Mouse (Mus musculus) liver, embryonic 11.5 days (tissue): ENCODE measurements around the gene Foxl2. TPM values are rescaled to one million over a fixed set of nuclear protein-coding genes. Genes with fewer than 3 reads are reported as not detected.

ENCODE experiments used
- ATAC-seq: fragments of 200-750 bp; cut with Nextera tagmentation; replicated peaks from 2 replicates; pipeline ENCODE4 v1.8.0; 2017; ENCODE audit warnings: moderate number of reproducible peaks, mild to moderate bottlenecking, moderate TSS enrichment, moderate library complexity; ENCODE audit not compliant: low FRiP score
- DNase-seq: peaks from one replicate; pipeline ENCODE4 v3.0.0-alpha.2; 2017; ENCODE audit warnings: low spot score
- H3K27ac ChIP-seq: fragments of 300-500 bp; sonication (generic); 2 replicates; pipeline ENCODE4 v1.5.1; 2014; ENCODE audit warnings: mild to moderate bottlenecking, low read depth, low read length, control low read depth
- H3K27me3 ChIP-seq: fragments of 300-500 bp; sonication (generic); replicated peaks from 2 replicates; pipeline ENCODE4 v1.6.1; 2014; ENCODE audit warnings: low read length, mixed read lengths; ENCODE audit not compliant: control insufficient read depth, insufficient read depth
- H3K36me3 ChIP-seq: fragments of 300-500 bp; sonication (generic); 2 replicates; pipeline ENCODE4 v1.6.1; 2014; ENCODE audit warnings: mild to moderate bottlenecking, low read length, moderate library complexity, mixed read lengths; ENCODE audit not compliant: control insufficient read depth, insufficient read depth
- H3K4me1 ChIP-seq: fragments of 300-500 bp; sonication (generic); replicated peaks from 2 replicates; pipeline ENCODE4 v1.6.1; 2014; ENCODE audit warnings: low read length, mixed read lengths; ENCODE audit not compliant: control insufficient read depth, insufficient read depth
- H3K4me2 ChIP-seq: fragments of 300-500 bp; sonication (generic); 2 replicates; pipeline ENCODE4 v1.6.1; 2014; ENCODE audit warnings: mild to moderate bottlenecking, control low read depth, moderate library complexity
- H3K4me3 ChIP-seq: fragments of 300-500 bp; sonication (generic); 2 replicates; pipeline ENCODE4 v1.5.1; 2014; ENCODE audit warnings: low read depth, low read length, control low read depth
- H3K9ac ChIP-seq: fragments of 300-500 bp; sonication (generic); 2 replicates; pipeline ENCODE4 v1.6.1; 2014; ENCODE audit warnings: low read depth, low read length, control low read depth
- H3K9me3 ChIP-seq: fragments of 300-500 bp; sonication (generic); 2 replicates; pipeline ENCODE4 v1.6.1; 2016; ENCODE audit warnings: low read length, inconsistent platforms, mixed read lengths; ENCODE audit not compliant: control insufficient read depth
- WGBS: fragments of 180-500 bp; shearing (Covaris S2); extraction: QIAGEN DNeasy Blood & Tissue Kit; methylation state at CpG from one replicate; pipeline ENCODE4 v1.1.7; 2014; 5-methylcytosine and 5-hydroxymethylcytosine counted together
- polyA plus RNA-seq: library from polyadenylated mRNA; unstranded; fragments of >200 nt; fragmentation: Nextera tagmentation; extraction: Ambion mirVana; gene quantifications from 2 replicates; pipeline ENCODE4 v1.2.1, GENCODE M21; 2014

The Foxl2 gene
- polyA plus RNA-seq, 1 experiment from 2014 or later = not detected

DNA sequence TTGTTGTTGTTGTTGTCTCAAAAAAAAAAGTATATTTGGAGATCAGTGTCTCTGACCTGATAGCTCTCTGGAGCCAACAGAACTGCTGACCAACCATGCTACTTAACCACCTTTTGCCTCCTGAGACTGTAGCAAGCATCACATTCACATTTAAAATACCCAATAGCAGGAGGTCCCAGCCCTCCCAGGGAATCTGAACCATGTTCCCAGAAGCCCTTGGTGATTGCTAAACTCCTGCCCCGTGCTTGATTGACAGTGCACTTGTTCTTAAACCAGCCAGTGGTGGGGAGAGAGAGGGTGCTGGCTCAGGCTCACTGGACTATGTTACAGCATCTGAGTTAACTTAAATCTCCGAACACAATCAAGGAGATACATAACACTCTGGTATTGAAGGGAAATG lies 19.8 kb downstream of the Foxl2 start:
- H3K9me3 ChIP-seq = peaks cover 3% of the 10 kb centered on the region; the same call in 1 of the 2 replicates
- H3K9ac ChIP-seq = no peak overlapping the region
- H3K27ac ChIP-seq = no peak overlapping the region
- no peak overlapping the region for H3K4me3 ChIP-seq
- H3K4me1 ChIP-seq = no peaks in the 10 kb centered on the region
- no peak overlapping the region for H3K4me2 ChIP-seq
- DNase-seq (no peak), ATAC-seq (no peak)
- peaks cover 60% of the 10 kb centered on the region for H3K27me3 ChIP-seq
- no peaks in the 10 kb centered on the region for H3K36me3 ChIP-seq
- WGBS = 33% methylated on average over 2 of the region's 2 CpGs

DNA sequence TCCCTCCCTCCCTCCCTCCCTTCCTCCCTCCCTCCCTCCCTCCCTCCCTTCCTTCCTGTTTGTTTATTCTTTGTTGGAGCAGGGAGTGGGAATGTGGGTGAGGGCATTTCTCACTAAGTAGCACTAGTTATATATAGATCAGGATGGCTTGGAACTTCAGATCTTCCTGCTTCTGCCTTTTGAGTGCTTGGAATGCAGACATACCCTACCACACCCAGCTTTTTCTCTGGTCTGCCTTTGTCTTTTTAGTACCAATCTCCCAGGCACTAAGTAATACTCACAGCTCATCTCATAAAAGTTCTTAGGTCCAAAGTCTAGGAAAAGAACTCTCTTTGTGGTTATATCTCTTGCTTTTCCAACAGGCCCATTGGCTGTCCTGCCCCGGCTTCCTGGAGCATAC lies 21.0 kb downstream of the Foxl2 start:
- Histone ChIP-seq H3K9ac (no peak overlapping the region), H3K4me1 (no peaks in the 10 kb centered on the region), H3K4me3 (no peak overlapping the region), H3K27ac (no peak overlapping the region), H3K9me3 (no peaks in the 10 kb centered on the region), H3K36me3 (no peaks in the 10 kb centered on the region), H3K4me2 (no peak overlapping the region), H3K27me3 (peaks cover 50% of the 10 kb centered on the region)
- 82% methylated on average over 1 of the region's 1 CpGs for whole genome bisulfite sequencing
- no peak for DNase-seq
- ATAC-seq = no peak

GRCm38 (mm10) chr9:98976520-98976919 lies 21.4 kb downstream of the Foxl2 start:
- ATAC-seq (no peak; the same call in 1 of the 2 replicates), DNase-seq (no peak)
- Histone ChIP-seq H3K36me3 (no peaks in the 10 kb centered on the region), H3K9ac (no peak overlapping the region), H3K27me3 (peaks cover 45% of the 10 kb centered on the region), H3K9me3 (no peaks in the 10 kb centered on the region), H3K4me2 (no peak overlapping the region), H3K27ac (no peak overlapping the region), H3K4me1 (no peaks in the 10 kb centered on the region), H3K4me3 (no peak overlapping the region)
- 37% methylated on average over 5 of the region's 5 CpGs for WGBS

GRCm38 (mm10) chr9:98979431-98980416 lies 24.6 kb downstream of the Foxl2 start:
- Histone ChIP-seq H3K27me3 (peaks cover 20% of the 10 kb centered on the region), H3K36me3 (no peaks in the 10 kb centered on the region), H3K4me2 (peak overlapping the region; percentile 53), H3K9me3 (no peaks in the 10 kb centered on the region), H3K27ac (no peak overlapping the region), H3K9ac (no peak overlapping the region), H3K4me1 (no peaks in the 10 kb centered on the region), H3K4me3 (peak overlapping the region; percentile 27)
- WGBS = 8% methylated on average over 29 of the region's 29 CpGs
- ATAC-seq = peak; percentile 73
- peak; percentile 77 for DNase-seq

- Histone ChIP-seq H3K36me3 (no peaks in the 10 kb centered on the region), H3K9ac (peak within 1 kb of the TSS; percentile 82), H3K27ac (no peak within 1 kb of the TSS), H3K4me1 (peaks cover 7% of the 10 kb centered on the region), H3K4me3 (peak within 1 kb of the TSS; percentile 80), H3K27me3 (peaks cover 4% of the 10 kb centered on the region; the same call in 1 of the 2 replicates), H3K4me2 (peak within 1 kb of the TSS; percentile 96), H3K9me3 (no peaks in the 10 kb centered on the region)
- 2% methylated on average over 45 of the region's 45 CpGs for WGBS
- DNase-seq (peak; percentile 100), ATAC-seq (peak; percentile 100)
Measured at GRCm38 (mm10) chr9:98985800-98986475, 30.9 kb downstream of the Foxl2 start, which contains the start of gene Faim. TSS of gene Faim (plus strand) at chr9:98986373.

- Histone ChIP-seq H3K27ac (no peak overlapping the region), H3K27me3 (peaks cover 4% of the 10 kb centered on the region; the same call in 1 of the 2 replicates), H3K36me3 (no peaks in the 10 kb centered on the region), H3K9ac (peak overlapping the region; percentile 82), H3K4me3 (peak overlapping the region; percentile 80), H3K9me3 (no peaks in the 10 kb centered on the region), H3K4me1 (peaks cover 7% of the 10 kb centered on the region), H3K4me2 (peak overlapping the region; percentile 96)
- DNase-seq (peak; percentile 59), ATAC-seq (peak; percentile 19)
- under 1% methylated on average over 50 of the region's 50 CpGs for WGBS
Measured at GRCm38 (mm10) chr9:98986476-98987096, 31.5 kb downstream of the Foxl2 start.

DNA sequence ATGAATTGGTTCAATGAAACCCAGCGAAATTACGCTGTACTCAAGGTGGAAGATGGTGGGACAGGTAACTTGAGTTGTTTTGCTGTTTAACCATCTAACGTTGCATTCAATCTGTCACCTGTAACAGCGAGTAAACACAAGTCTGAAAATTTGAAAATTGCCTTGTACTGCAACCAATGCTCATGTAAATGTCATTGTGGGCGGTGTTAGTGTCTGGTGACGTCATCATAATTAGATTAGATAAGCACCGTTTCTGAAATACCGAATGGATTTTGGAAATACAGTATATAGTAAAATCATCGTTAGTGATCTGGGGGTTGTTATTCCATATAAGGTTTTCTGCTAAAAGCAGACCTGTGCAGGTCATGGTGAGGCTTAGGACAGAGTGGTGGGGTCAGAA lies 32.0 kb downstream of the Foxl2 start:
- no peaks in the 10 kb centered on the region for H3K36me3 ChIP-seq
- peaks cover 7% of the 10 kb centered on the region for H3K4me1 ChIP-seq
- DNase-seq = no peak
- peaks cover 4% of the 10 kb centered on the region; the same call in 1 of the 2 replicates for H3K27me3 ChIP-seq
- no peaks in the 10 kb centered on the region for H3K9me3 ChIP-seq
- no peak overlapping the region for H3K27ac ChIP-seq
- no peak for ATAC-seq
- H3K9ac ChIP-seq = peak overlapping the region; percentile 82
- H3K4me3 ChIP-seq = peak overlapping the region; percentile 80
- H3K4me2 ChIP-seq = peak overlapping the region; percentile 96
- 43% methylated on average over 9 of the region's 9 CpGs for WGBS

DNA sequence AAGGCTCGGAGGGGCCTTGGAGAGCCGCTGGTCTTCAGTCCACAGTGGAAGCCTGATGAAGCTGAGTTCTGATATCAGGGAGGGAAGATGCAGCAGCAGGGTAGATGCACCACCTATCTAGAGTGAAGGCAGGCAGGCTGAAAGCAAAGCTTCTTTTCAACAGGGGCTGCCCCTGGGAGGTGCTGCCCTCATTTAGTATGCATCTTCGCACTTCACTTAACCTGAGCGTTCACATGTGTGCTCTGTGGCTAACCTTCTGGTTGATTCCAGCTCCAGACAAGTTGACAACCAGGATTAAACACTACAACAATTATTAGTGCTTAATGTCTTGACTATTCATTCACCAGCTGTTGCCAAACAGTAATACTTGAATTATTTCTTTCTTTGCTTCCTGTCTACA lies 39.0 kb downstream of the Foxl2 start:
- Histone ChIP-seq H3K4me1 (no peaks in the 10 kb centered on the region), H3K4me2 (no peak overlapping the region), H3K9ac (no peak overlapping the region), H3K9me3 (no peaks in the 10 kb centered on the region), H3K27ac (no peak overlapping the region), H3K36me3 (no peaks in the 10 kb centered on the region), H3K4me3 (no peak overlapping the region), H3K27me3 (no peaks in the 10 kb centered on the region)
- 97% methylated on average over 4 of the region's 4 CpGs for WGBS
- DNase-seq (no peak), ATAC-seq (no peak)
